Comparison of ENCODE assay signal across 25 mouse cellular contexts in genomic region chr7:117507351-117507750, GRCm38 (mm10).
DNase-seq lines count a peak whose midpoint lies in the region; ATAC-seq and TF ChIP-seq lines count a peak whose summit lies in the region.
"Had no signal": no experiment of that assay in that cellular context is flagged by ENCODE, and none has a peak within 500 bp of the region (broad histone marks: within the 10 kb centered on the region; RNA-seq: fewer than 3 reads in every experiment).

No protein-coding gene starts in this region.

- no peak for TF ChIP-seq CTCF in kidney, adult 2 months (conservative IDR thresholded peaks at IDR 0.05; ENCODE audit: insufficient read depth, insufficient read length, low read depth, low read length)
- TF ChIP-seq CTCF in kidney, postnatal 0 days (IDR thresholded peaks at IDR 0.05; ENCODE audit: low read depth) = no peak

- H3K27me3 ChIP-seq in kidney, adult 2 months (replicated peaks; ENCODE audit: control insufficient read depth, insufficient read depth, low read length) = no peaks in the 10 kb centered on the region
- no peaks in the 10 kb centered on the region for H3K27me3 ChIP-seq in kidney, postnatal 0 days (ENCODE audit: insufficient read depth, low read length)
- H3K27me3 ChIP-seq in kidney, embryonic 16.5 days (ENCODE audit: insufficient read depth, low read length) = no peaks in the 10 kb centered on the region
- H3K27me3 ChIP-seq: embryonic facial prominence, embryonic 12.5 days; embryonic facial prominence, embryonic 15.5 days; heart, embryonic 12.5 days; heart, embryonic 15.5 days; hindbrain, embryonic 13.5 days had no signal

- ATAC-seq in kidney, postnatal 0 days (replicated peaks; ENCODE audit: low FRiP score, low read depth) = 0 out of 2 replicates have a peak, but pooled peaks have one; percentile 18
- ATAC-seq in kidney, embryonic 16.5 days (ENCODE audit: low FRiP score, low TSS enrichment) = no peak
- ATAC-seq: CD4-positive, CD25-positive, alpha-beta regulatory T cell, adult 4 months; forebrain, embryonic 14.5 days; forebrain, postnatal 0 days had no signal

- H3K9ac ChIP-seq in kidney, postnatal 0 days (ENCODE audit: low read depth, low read length) = no peak overlapping the region
- H3K9ac ChIP-seq in kidney, embryonic 16.5 days (replicated peaks; ENCODE audit: low read length) = no peak overlapping the region
- H3K9ac ChIP-seq: embryonic facial prominence, embryonic 12.5 days; embryonic facial prominence, embryonic 15.5 days; forebrain, postnatal 0 days; heart, embryonic 12.5 days; heart, embryonic 15.5 days; hindbrain, embryonic 13.5 days had no signal

- WGBS in kidney, adult 2 months = 63% methylated on average over 10 of the region's 10 CpGs
- WGBS in kidney, postnatal 0 days = 73% methylated on average over 10 of the region's 10 CpGs
- WGBS in kidney, embryonic 16.5 days = 73% methylated on average over 10 of the region's 10 CpGs

- H3K4me2 ChIP-seq in kidney, postnatal 0 days (ENCODE audit: low read length) = no peak overlapping the region
- H3K4me2 ChIP-seq in kidney, embryonic 16.5 days (replicated peaks; ENCODE audit: low read depth, low read length) = no peak overlapping the region
- H3K4me2 ChIP-seq: embryonic facial prominence, embryonic 12.5 days; embryonic facial prominence, embryonic 15.5 days; heart, embryonic 12.5 days; heart, embryonic 15.5 days; hindbrain, embryonic 13.5 days had no signal

- H3K4me3 ChIP-seq in kidney, adult 2 months (ENCODE audit: insufficient read depth, low read depth, low read length) = no peak overlapping the region
- no peak overlapping the region for H3K4me3 ChIP-seq in kidney, postnatal 0 days (replicated peaks; ENCODE audit: low read depth, low read length)
- no peak overlapping the region for H3K4me3 ChIP-seq in kidney, embryonic 16.5 days (ENCODE audit: low read length)
- H3K4me3 ChIP-seq: embryonic facial prominence, embryonic 12.5 days; embryonic facial prominence, embryonic 15.5 days; gastrocnemius, adult 2 months; heart, embryonic 12.5 days; heart, embryonic 15.5 days; hindbrain, embryonic 10.5 days; hindbrain, embryonic 13.5 days had no signal

- peaks cover 15% of the 10 kb centered on the region; the same call in 1 of the 2 replicates for H3K4me1 ChIP-seq in kidney, adult 2 months (ENCODE audit: control insufficient read depth, insufficient read depth, low read length)
- 0 out of 2 replicates have a peak, but pooled peaks cover 3% of the 10 kb centered on the region for H3K4me1 ChIP-seq in kidney, postnatal 0 days (replicated peaks; ENCODE audit: insufficient read depth, low read length)
- H3K4me1 ChIP-seq in kidney, embryonic 16.5 days (ENCODE audit: insufficient read depth, low read length) = peaks cover 8% of the 10 kb centered on the region; the same call in 1 of the 2 replicates

- no peaks in the 10 kb centered on the region for H3K36me3 ChIP-seq in kidney, adult 2 months (ENCODE audit: control insufficient read depth, insufficient read depth, low read length)
- no peaks in the 10 kb centered on the region for H3K36me3 ChIP-seq in kidney, postnatal 0 days (ENCODE audit: insufficient read depth, low read length)
- no peaks in the 10 kb centered on the region for H3K36me3 ChIP-seq in kidney, embryonic 16.5 days (ENCODE audit: insufficient read depth, low read length)
- H3K36me3 ChIP-seq: embryonic facial prominence, embryonic 12.5 days; embryonic facial prominence, embryonic 15.5 days; heart, embryonic 12.5 days; heart, embryonic 15.5 days; hindbrain, embryonic 10.5 days; hindbrain, embryonic 13.5 days had no signal

- no peaks in the 10 kb centered on the region for H3K9me3 ChIP-seq in kidney, postnatal 0 days (replicated peaks; ENCODE audit: low read length)
- H3K9me3 ChIP-seq in kidney, embryonic 16.5 days (ENCODE audit: low read length) = no peaks in the 10 kb centered on the region
- H3K9me3 ChIP-seq: embryonic facial prominence, embryonic 12.5 days; embryonic facial prominence, embryonic 15.5 days; heart, embryonic 12.5 days; heart, embryonic 15.5 days; hindbrain, embryonic 10.5 days; hindbrain, embryonic 13.5 days had no signal

- no peak for TF ChIP-seq POLR2A in kidney, adult 2 months (IDR thresholded peaks at IDR 0.05; ENCODE audit: low read depth, low read length)

- no peak overlapping the region for H3K27ac ChIP-seq in kidney, adult 2 months (ENCODE audit: insufficient read depth, low read depth, low read length)
- H3K27ac ChIP-seq in kidney, postnatal 0 days = no peak overlapping the region
- H3K27ac ChIP-seq in kidney, embryonic 16.5 days (ENCODE audit: low read length) = no peak overlapping the region
- H3K27ac ChIP-seq: embryonic facial prominence, embryonic 12.5 days; embryonic facial prominence, embryonic 15.5 days; gastrocnemius, adult 2 months; heart, embryonic 15.5 days; hindbrain, embryonic 10.5 days; hindbrain, embryonic 13.5 days had no signal

- DNase-seq in kidney, adult 2 months = peak; percentile 71
- no peak for DNase-seq in kidney, postnatal 10 days
- no peak for DNase-seq in kidney, postnatal 0 days (ENCODE audit: low spot score)
- DNase-seq in kidney, postnatal 36 days = peak; percentile 44 to 54
- DNase-seq in right cerebral cortex, postnatal 4 days = no peak
- DNase-seq: adrenal gland, adult 2 months; cerebellum, adult 11 months; cerebellum, adult 2 months; cerebellum, adult 9-11 months; cerebellum, postnatal 25 days; forebrain, postnatal 0 days; gastrocnemius, postnatal 14 days; heart, adult 11 months; heart, postnatal 10 days; heart, postnatal 36 days had no signal

Comparison
In these comparisons a context has a peak if more than half of its experiments do, and no peak if none do; other contexts are left out.
1. DNase-seq: peak in kidney, adult 2 months (single experiment) and kidney, postnatal 36 days (2 of 2); none in kidney, postnatal 10 days (single experiment), kidney, postnatal 0 days (single experiment) and right cerebral cortex, postnatal 4 days (single experiment).